Mouse (Mus musculus) CD4-positive naive resting alpha-beta T cell, adult 57 days (primary cell): ENCODE measurements around the gene Saa1. TPM values are rescaled to one million over a fixed set of nuclear protein-coding genes. Genes with fewer than 3 reads are reported as not detected.

Source experiments
- total RNA-seq: library from RNA; stranded (reverse); gene quantifications from one replicate; pipeline ENCODE4 v1.2.4, GENCODE M21; 2023

Gene Saa1
- total RNA-seq = not detected

DNA sequence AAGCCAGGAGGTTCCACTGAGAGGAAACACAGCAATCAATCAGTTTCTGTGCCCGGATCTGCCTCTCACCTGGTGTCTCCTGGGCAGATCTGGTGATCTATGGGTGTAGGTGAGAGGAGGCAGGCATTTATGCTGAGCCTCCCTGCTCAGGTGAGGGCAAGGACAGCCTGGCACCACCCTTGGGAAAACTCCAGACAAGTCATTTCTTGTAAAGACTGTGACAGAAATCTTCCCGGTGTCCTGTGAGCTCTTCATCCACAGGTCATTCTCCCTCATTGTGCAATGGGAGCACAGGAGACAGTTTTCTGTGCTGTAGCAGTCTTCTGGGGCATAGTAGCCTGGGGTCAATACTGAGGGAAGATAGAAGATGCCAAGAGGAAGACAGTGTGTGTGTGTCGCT, at the start of gene Saa1:
Saa1 (minus strand) TSS at position 101 of the 400 bp plus-strand sequence.

DNA sequence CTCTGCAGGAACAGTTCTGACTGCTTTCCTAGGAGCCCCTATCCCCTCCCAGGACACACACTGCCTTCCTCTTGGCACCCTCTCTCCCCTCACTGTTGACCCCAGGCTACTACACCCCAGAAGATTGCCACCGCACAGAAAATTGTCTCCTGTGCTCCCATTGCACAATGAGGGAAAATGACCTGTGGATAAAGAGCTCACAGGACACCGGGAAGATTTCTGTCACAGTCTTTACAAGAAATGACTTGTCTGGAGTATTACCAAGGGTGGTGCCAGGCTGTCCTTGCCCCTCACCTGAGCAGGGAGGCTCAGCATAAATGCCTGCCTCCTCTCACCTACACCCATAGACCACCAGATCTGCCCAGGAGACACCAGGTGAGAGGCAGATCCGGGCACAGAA, 8.7 kb upstream of the Saa1 start, which contains the start of gene Saa2:
Saa2 (plus strand) TSS at position 301 of the 400 bp plus-strand sequence.

DNA sequence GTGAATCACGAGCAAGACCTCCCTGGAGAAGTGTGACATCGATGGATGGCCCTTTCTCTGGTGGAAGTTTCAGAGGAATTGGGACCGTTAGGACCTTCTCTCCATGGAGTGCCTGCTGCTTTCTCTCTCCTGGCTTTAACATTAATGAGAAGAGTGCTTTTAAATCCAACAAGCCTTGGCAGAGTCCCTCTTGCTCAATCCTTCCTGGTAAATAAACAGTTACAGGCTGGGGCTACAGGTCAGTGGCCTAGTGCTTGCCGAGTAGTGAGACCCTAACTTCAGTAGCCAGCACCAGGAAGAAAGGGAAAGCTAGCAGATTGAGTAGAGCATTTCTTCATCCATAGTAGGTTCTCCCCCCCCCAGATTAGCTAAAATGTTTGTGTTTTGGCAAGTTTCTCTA, 10.3 kb downstream of the Saa1 start, which contains the start of gene Saa4:
Saa4 (minus strand) TSS at position 146 of the 400 bp plus-strand sequence.

DNA sequence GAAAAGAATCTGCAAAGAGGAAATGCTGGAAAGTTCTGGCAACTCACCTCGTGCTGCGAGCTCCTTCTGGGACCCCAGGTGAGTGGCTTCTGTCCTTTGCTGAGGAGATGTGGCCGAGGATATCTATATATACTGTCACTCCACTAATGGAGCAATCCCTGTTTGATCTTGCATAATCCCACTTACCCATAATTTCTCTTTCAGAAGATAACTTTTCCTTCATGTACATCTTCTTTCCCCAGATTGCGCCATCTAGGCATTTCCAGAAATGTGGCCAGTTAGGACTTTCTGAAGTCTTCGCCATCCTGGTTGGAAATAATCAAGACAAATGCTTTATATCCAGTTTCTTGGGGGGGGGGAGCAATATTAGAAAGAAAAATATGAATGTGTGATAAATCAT, 27.2 kb downstream of the Saa1 start, which contains the start of gene Saa3:
Saa3 (minus strand) TSS at position 101 of the 400 bp plus-strand sequence.

DNA sequence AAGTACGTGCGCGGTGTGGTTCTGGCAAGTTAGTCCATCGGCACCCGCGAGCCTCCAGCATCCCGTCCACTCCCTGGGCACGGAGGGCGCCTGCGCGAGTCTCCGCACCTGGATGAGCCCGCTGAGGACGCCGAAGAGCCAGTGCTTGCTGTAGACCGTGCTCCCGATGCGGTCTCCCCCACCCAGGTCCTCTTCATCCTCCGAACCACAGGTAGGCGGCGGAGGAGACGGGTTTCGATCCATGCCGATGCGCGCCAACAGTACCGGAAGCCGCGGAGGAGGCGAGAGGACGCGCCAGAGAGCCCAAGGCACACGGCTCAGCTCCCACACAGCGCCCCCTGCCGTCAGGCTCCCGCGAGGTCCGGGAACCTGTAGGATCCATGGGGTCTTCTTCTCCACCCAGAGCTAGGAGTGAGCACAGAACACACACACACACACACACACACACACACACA, 32.4 kb downstream of the Saa1 start, which contains the start of gene Saal1:
Saal1 (minus strand) TSS at position 291 of the 455 bp plus-strand sequence.

Other genes starting within 250 kb of the Saa1 start
- gene Sergef, start 103.2 kb downstream of the Saa1 start, total RNA-seq = 20.0 TPM
- not detected for gene Tph1, start 70.4 kb downstream of the Saa1 start, total RNA-seq
- gene Saal1, start 32.3 kb downstream of the Saa1 start, total RNA-seq = 11.2 TPM
- gene Saa3, start 27.3 kb downstream of the Saa1 start, total RNA-seq = 0.27 TPM
- gene Saa4, start 10.4 kb downstream of the Saa1 start, total RNA-seq = not detected
- gene Saa2, start 8.8 kb upstream of the Saa1 start, total RNA-seq = not detected
- 44.3 TPM for gene Hps5, start 53.1 kb upstream of the Saa1 start, total RNA-seq
- 54.8 TPM for gene Gtf2h1, start 53.1 kb upstream of the Saa1 start, total RNA-seq
- 294 TPM for gene Ldha, start 98.5 kb upstream of the Saa1 start, total RNA-seq
- not detected for gene Ldhc, start 118.2 kb upstream of the Saa1 start, total RNA-seq
- gene Tsg101, start 177.0 kb upstream of the Saa1 start, total RNA-seq = 60.4 TPM
- gene Uevld, start 215.5 kb upstream of the Saa1 start, total RNA-seq = 5.1 TPM
- not detected for gene Gm9999, start 240.6 kb upstream of the Saa1 start, total RNA-seq